Mouse (Mus musculus) activated CD4-positive, CD25-positive, alpha-beta regulatory T cell (primary cell): ENCODE results near the gene Aplp1. TPM values are rescaled to one million over a fixed set of nuclear protein-coding genes. Genes with fewer than 3 reads are reported as not detected.

Source experiments
- polyA plus RNA-seq, 2 experiments: library from polyadenylated mRNA; unstranded; fragments of 100-300 nt; shearing (Covaris generic); gene quantifications; one replicate each; pipeline ENCODE4 v1.2.1; 2017

Gene Aplp1
- polyA plus RNA-seq = 10 to 100 TPM; 10.8 to 23.2 TPM

DNA sequence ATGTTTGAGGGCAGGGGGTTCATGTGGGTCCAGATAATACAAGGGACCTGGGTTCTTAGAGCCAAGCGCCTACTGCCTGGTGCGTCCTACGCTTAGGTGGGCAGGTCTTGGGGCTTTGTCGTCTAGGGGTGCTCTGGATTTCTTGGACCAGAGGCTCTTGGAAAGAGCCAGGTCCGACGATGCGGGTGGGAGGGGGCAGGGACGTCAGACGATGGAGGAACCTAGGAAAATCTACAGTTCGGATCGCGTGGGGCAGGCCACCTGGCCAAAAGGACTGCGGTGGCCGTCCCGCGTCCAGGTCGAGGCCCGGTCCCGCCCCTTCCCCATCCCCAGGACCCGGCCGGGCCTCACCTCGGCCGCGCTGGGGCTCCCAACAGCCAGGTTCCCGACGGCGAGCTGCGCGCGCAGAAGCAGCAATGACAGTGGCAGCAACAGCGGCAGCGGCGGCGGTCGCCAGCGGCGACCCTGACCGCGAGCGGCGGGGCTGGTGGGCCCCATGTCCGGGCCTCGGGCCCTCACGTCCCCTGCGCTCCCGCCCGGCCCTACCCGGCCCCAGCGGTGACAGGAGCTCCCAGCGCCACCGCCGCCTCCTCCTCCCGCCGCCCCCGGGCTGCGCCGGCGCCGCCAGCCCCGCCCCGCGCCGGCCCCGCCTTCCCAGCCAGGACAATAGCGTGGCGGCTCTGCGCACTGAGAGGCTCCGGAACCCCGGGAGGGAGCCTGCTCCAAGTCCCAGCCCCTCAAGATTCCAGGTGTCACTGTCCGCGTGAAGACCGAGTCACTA, at the start of gene Aplp1:
Gene Aplp1 (minus strand): TSS at position 565 of the 781 bp plus-strand sequence.

DNA sequence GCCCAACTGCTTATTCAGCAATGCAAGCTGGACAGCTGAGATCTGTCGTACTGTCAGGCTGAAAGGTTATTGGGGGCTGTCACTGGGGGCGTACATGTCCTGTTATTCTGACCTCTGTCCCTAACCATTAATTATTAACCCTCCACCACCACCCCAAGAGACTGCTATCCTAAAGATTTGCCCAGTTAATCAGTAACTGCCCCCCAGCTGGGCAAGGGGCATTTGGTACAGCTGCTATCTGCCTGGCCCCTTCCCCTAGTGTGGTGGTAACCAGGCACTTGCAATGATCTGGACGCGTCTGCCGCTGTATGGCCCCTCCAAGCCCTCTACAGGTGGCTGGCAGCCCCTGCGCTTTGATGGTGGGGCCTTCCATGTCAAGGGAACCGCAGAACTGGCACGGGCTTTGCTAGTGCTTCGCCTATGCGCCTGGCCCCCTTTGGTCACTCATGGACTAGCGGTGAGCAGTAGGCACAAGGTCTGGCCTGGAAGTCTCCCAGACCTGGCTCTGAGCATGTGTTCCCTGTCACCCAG, 48.1 kb upstream of the Aplp1 start, which contains the start of gene Prodh2:
Gene Prodh2 (plus strand): TSS at position 222 of the 531 bp plus-strand sequence.

DNA sequence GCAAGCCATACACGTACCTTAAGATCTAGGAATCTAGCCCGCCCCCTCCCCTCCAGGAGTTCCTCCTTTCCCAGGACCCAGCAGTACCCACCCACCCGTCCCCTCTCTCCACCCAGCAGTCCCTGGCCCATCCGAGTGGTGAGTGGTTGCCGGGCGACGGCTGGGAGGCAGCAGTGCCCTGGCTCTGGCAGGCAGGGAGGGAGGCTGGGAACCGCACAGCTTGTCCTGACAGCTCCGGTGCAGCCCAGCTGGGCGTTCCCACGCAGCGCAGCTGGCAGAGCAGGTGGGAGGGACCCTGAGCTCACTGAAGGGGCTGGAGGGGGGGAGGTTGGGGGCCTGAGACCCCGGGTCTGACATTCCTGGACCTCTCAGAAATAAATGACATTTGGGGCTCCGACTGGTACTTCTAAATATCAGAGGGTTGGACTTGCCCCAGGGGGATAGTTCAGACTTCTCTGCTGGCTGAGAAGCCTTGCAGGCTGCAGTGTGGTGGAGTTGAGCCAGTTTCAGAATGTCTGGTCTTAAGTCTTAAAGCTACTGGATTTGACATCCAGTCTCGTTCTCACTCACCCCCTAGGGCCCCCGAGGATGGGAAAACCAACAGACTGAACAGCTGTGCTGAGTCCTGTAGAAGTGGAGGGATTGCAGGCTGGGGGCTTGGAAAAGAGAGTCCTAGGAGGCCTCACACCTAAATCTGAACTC, 12.4 kb upstream of the Aplp1 start, which contains the start of the genes Kirrel2 and Nphs1:
Gene Kirrel2 (minus strand): TSS at position 62 of the 702 bp plus-strand sequence.
Gene Nphs1 (plus strand): TSS at position 687 of the 702 bp plus-strand sequence.

DNA sequence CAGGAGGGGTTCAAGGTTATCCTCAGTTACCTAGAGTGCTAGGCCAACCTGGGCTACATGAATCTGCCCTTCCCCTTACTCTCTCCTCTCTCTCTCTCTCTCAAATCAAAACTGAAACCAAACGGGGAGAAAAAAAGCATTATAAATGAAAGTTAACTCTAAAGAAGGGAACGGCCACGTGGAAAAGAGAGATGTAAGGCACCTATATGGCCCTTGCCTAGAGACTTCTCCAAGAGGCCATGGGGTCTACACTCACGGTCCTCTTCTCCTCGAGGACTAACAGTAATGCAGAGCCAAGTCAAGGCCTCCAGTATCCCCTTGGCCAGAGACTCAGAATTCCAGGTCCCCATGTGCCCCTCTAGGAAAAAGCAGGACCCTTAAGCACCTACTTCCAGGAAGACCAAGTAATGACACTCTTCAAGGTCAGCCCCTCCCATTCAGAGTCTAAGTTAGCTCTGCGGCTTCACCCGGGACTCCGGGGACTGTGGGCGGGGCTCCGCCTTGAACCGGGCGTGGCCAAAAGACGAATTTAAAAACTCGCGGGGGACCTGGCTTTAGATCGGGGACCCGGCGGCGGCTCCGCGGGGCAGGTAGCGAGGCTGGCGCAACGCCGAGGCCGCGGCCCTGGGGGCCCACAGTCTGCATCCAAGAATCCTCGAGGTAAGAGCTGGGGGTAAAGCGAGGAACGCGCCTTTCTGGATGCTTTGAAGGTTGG, 24.0 kb downstream of the Aplp1 start, which contains the start of gene Nfkbid:
Gene Nfkbid (plus strand): TSS at position 558 of the 715 bp plus-strand sequence.

DNA sequence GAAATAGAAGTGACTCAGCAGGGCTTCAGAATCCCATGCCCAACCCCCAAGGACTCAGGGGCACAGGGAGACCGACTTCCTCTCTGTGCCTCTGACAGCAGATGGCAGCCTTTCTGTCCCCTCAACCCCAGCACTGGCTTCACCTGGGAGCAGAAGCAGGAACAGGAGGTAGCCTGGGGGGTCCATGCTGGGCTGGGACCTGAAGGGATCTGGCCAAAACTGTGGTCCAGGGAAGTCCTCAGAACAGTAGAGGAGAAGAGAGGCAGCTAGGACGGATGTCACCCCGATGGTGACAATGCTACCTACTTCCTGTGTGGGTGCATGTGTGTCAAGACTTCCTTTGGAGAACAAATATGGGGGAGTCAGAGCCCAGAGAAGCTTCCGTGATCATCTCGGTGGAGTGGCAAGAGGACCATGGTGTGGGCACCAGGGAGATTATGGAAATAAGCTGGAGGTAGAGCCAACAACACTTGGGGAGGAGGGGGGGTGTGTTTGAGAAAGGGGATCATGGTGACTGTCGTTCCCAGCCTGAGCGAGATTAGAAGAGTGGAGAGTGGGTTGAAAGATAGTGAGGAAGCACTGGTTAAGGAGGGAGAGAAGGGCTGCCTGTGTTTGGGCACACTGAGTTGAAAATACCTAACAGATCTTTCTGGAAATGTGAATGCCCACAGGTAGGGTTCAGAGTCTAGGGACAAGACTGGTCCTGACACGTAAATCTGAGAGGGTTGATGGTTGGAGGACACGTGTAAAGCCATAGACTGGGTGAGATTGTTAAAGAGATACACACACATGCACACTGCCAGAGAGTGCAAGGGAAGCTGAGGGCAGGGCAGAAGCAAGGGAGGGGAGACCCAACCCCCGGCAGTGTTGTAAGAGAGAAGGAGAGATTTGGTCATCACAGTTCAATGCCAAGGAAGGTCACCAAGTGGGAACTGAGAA, 25.5 kb downstream of the Aplp1 start, which contains the start of gene Hcst:
Gene Hcst (minus strand): TSS at position 294 of the 939 bp plus-strand sequence.

DNA sequence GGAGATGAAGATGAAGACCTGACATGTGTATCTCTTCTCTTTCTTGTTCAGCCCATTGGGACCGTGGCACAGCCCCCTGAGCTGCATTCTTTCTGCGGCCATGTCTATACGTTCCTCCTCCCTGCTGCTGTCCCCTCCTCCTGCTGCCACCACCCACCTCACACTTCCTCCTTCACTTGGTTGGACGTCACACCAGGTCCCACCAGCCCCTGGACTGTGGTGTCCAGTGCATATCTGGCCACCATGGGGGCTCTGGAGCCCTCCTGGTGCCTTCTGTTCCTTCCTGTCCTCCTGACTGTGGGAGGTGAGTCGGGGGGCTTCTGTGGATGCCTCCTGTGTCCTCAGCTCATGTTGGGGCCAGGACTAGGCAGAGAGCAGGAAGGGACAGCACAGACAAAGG, 31.7 kb downstream of the Aplp1 start, which contains the start of gene Tyrobp:
Gene Tyrobp (plus strand): TSS at position 165 of the 400 bp plus-strand sequence.

Other genes starting within 250 kb of the Aplp1 start
- 10 to 100 TPM; 96.1 to 96.6 TPM for gene Capns1, start 246.7 kb downstream of the Aplp1 start, polyA plus RNA-seq
- 10 to 100 TPM; 47.8 to 64.2 TPM for gene Polr2i, start 213.6 kb downstream of the Aplp1 start, polyA plus RNA-seq
- 100 to 1,000 TPM; 109 to 132 TPM for gene Tbcb, start 213.3 kb downstream of the Aplp1 start, polyA plus RNA-seq
- gene Ovol3, start 209.8 kb downstream of the Aplp1 start, polyA plus RNA-seq = not detected
- gene Thap8, start 165.4 kb downstream of the Aplp1 start, polyA plus RNA-seq = under 1 TPM; 0.12 to 0.41 TPM
- 1 to 10 TPM; 4.8 to 6.9 TPM for gene Wdr62, start 165.1 kb downstream of the Aplp1 start, polyA plus RNA-seq
- gene Clip3, start 153.8 kb downstream of the Aplp1 start, polyA plus RNA-seq = 1 to 10 TPM; 1.6 to 3.1 TPM
- gene Alkbh6, start 136.8 kb downstream of the Aplp1 start, polyA plus RNA-seq = 100 to 1,000 TPM in 1 of 2 experiments, 10 to 100 TPM in 1; 92.7 to 159 TPM
- gene Syne4, start 130.7 kb downstream of the Aplp1 start, polyA plus RNA-seq = 10 to 100 TPM in 1 of 2 experiments, 1 to 10 TPM in 1; 3.8 to 22.5 TPM
- not detected for gene E130208F15Rik, start 123.8 kb downstream of the Aplp1 start, polyA plus RNA-seq
- 10 to 100 TPM; 32.0 to 75.5 TPM for gene Sdhaf1, start 121.6 kb downstream of the Aplp1 start, polyA plus RNA-seq
- not detected for gene Lrfn3, start 82.8 kb downstream of the Aplp1 start, polyA plus RNA-seq
- 10 to 100 TPM in 1 of 2 experiments, 1 to 10 TPM in 1; 7.1 to 32.2 TPM for gene Tyrobp, start 31.8 kb downstream of the Aplp1 start, polyA plus RNA-seq
- gene Hcst, start 25.7 kb downstream of the Aplp1 start, polyA plus RNA-seq = 100 to 1,000 TPM; 470 to 543 TPM
- 10 to 100 TPM; 78.6 to 95.9 TPM for gene Nfkbid, start 23.8 kb downstream of the Aplp1 start, polyA plus RNA-seq
- gene Kirrel2, start 12.2 kb upstream of the Aplp1 start, polyA plus RNA-seq = not detected
- gene Nphs1, start 12.8 kb upstream of the Aplp1 start, polyA plus RNA-seq = not detected
- not detected for gene Prodh2, start 48.1 kb upstream of the Aplp1 start, polyA plus RNA-seq
- gene Arhgap33, start 89.5 kb upstream of the Aplp1 start, polyA plus RNA-seq = 1 to 10 TPM; 1.5 to 2.5 TPM
- gene Hspb6, start 106.6 kb upstream of the Aplp1 start, polyA plus RNA-seq = 1 to 10 TPM; 1.9 to 4.1 TPM
- gene Proser3, start 106.8 kb upstream of the Aplp1 start, polyA plus RNA-seq = 1 to 10 TPM; 5.7 to 6.2 TPM
- gene Lin37, start 114.3 kb upstream of the Aplp1 start, polyA plus RNA-seq = 100 to 1,000 TPM in 1 of 2 experiments, 10 to 100 TPM in 1; 92.9 to 107 TPM
- 10 to 100 TPM; 28.3 to 67.8 TPM for gene U2af1l4, start 117.8 kb upstream of the Aplp1 start, polyA plus RNA-seq
- 10 to 100 TPM; 53.5 to 82.4 TPM for gene Gm49396, start 117.8 kb upstream of the Aplp1 start, polyA plus RNA-seq
- gene Psenen, start 118.1 kb upstream of the Aplp1 start, polyA plus RNA-seq = 100 to 1,000 TPM; 231 to 234 TPM
- 100 to 1,000 TPM in 1 of 2 experiments, 10 to 100 TPM in 1; 66.2 to 268 TPM for gene Igflr1, start 119.9 kb upstream of the Aplp1 start, polyA plus RNA-seq
- 10 to 100 TPM; 14.9 to 15.1 TPM for gene Kmt2b, start 143.2 kb upstream of the Aplp1 start, polyA plus RNA-seq
- gene Zbtb32, start 153.4 kb upstream of the Aplp1 start, polyA plus RNA-seq = 10 to 100 TPM; 12.9 to 34.9 TPM
- gene Upk1a, start 167.3 kb upstream of the Aplp1 start, polyA plus RNA-seq = 1 to 10 TPM in 1 of 2 experiments, under 1 TPM in 1; 0.32 to 1.8 TPM
- 100 to 1,000 TPM; 713 to 756 TPM for gene Cox6b1, start 180.6 kb upstream of the Aplp1 start, polyA plus RNA-seq
- gene Etv2, start 190.3 kb upstream of the Aplp1 start, polyA plus RNA-seq = not detected
- gene Rbm42, start 204.8 kb upstream of the Aplp1 start, polyA plus RNA-seq = 100 to 1,000 TPM; 125 to 166 TPM
- 10 to 100 TPM; 18.3 to 29.7 TPM for gene Haus5, start 219.5 kb upstream of the Aplp1 start, polyA plus RNA-seq
- under 1 TPM in 1 of 2 experiments, not detected in 1; 0.50 TPM for gene Pmis2, start 226.1 kb upstream of the Aplp1 start, polyA plus RNA-seq